Mouse (Mus musculus): ENCODE results near the gene Fth1. TPM values are rescaled to one million over a fixed set of nuclear protein-coding genes. Genes with fewer than 3 reads are reported as not detected.

The Fth1 gene
- total and polyA plus RNA-seq, 3 experiments = 303 to 2,849 (median 317) TPM

- H3K9ac ChIP-seq (ENCODE audit: insufficient read depth, low read depth) = peak overlapping the region; percentile 50
- TF ChIP-seq TCF12 (IDR thresholded peaks at IDR 0.05; ENCODE audit: low read depth, low read length) (peak; percentile 92), POLR2AphosphoS2 (IDR thresholded peaks at IDR 0.05; ENCODE audit: low read depth, low read length) (no peak), JUN (IDR thresholded peaks at IDR 0.05; ENCODE audit: insufficient read depth, low read depth, low read length) (no peak), MEF2A (IDR thresholded peaks at IDR 0.05; ENCODE audit: borderline replicate concordance, low read depth, low read length) (peak; percentile 96), GABPA (IDR thresholded peaks at IDR 0.05; ENCODE audit: insufficient replicate concordance, low read depth, low read length) (no peak), SIN3A (IDR thresholded peaks at IDR 0.05; ENCODE audit: low read length) (peak; percentile 85), E2F4 (IDR thresholded peaks at IDR 0.05; ENCODE audit: insufficient replicate concordance, low read depth, low read length) (no peak), ETS1 (conservative IDR thresholded peaks at IDR 0.05; ENCODE audit: low read depth, low read length) (peak; percentile 93), CTCF (conservative IDR thresholded peaks at IDR 0.05 in 1 of 2, IDR thresholded peaks at IDR 0.05 in 1 of 2; ENCODE audit: low read depth in 2 of 2, low read length in 2 of 2) (no peak), RCOR1 (conservative IDR thresholded peaks at IDR 0.05; ENCODE audit: low read depth, low read length) (0 out of 2 replicates have a peak, but pooled peaks have one; percentile 66), EP300 (IDR thresholded peaks at IDR 0.05; ENCODE audit: low read length) (peak; percentile 87), MAFK (IDR thresholded peaks at IDR 0.05; ENCODE audit: insufficient replicate concordance, low read length) (peak; percentile 81), SMC3 (IDR thresholded peaks at IDR 0.05; ENCODE audit: low read depth, low read length) (no peak), MAX (IDR thresholded peaks at IDR 0.05; ENCODE audit: low read length) (peak; percentile 76), USF1 (IDR thresholded peaks at IDR 0.05; ENCODE audit: low read depth, low read length) (peak; percentile 51; the same call in 1 of the 2 replicates), MYC (IDR thresholded peaks at IDR 0.05; ENCODE audit: low read depth, low read length) (peak; percentile 69; the same call in 1 of the 2 replicates), CHD2 (IDR thresholded peaks at IDR 0.05; ENCODE audit: low read length) (peak; percentile 70), KAT2A (IDR thresholded peaks at IDR 0.05; ENCODE audit: insufficient replicate concordance, low read length) (0 out of 2 replicates have a peak, but pooled peaks have one; percentile 45), CHD1 (IDR thresholded peaks at IDR 0.05; ENCODE audit: low read depth, low read length) (no peak), BHLHE40 (IDR thresholded peaks at IDR 0.05; ENCODE audit: low read depth, low read length) (peak; percentile 99), IRF4 (IDR thresholded peaks at IDR 0.05; ENCODE audit: low read depth, low read length) (peak; percentile 66), ZMIZ1 (IDR thresholded peaks at IDR 0.05; ENCODE audit: low read depth, low read length) (no peak), POLR2A (IDR thresholded peaks at IDR 0.05; ENCODE audit: low read depth, low read length) (no peak), JUND (conservative IDR thresholded peaks at IDR 0.05; ENCODE audit: low read depth, low read length) (peak; percentile 42; the same call in 1 of the 2 replicates), TBP (conservative IDR thresholded peaks at IDR 0.05; ENCODE audit: low read depth, low read length) (no peak), MAZ (IDR thresholded peaks at IDR 0.05; ENCODE audit: low read depth, low read length) (peak; percentile 67; the same call in 1 of the 2 replicates), ELF1 (IDR thresholded peaks at IDR 0.05; ENCODE audit: low read depth, low read length) (peak; percentile 54; the same call in 1 of the 2 replicates), NELFE (IDR thresholded peaks at IDR 0.05; ENCODE audit: low read depth, low read length) (0 out of 2 replicates have a peak, but pooled peaks have one; percentile 20)
- no peak overlapping the region for H3K4me3 ChIP-seq (replicated peaks in 1 of 3; ENCODE audit: low read depth in 2 of 3, low read length in 2 of 3, poor library complexity in 1 of 3)
- 0 out of 2 replicates have a peak overlapping the region, but pooled peaks have one; percentile 54 for H3K27ac ChIP-seq (ENCODE audit: insufficient read depth, low read depth)
- dilution Hi-C loops (cut with MboI; ENCODE audit: extremely low pct_ligation_motif_present, extremely low pct_unique_long_range_greater_than_20kb, low sequenced_read_pairs) (no loop called here), in situ Hi-C loops (cut with MboI; ENCODE audit: low pct_ligation_motif_present, low pct_unique_long_range_greater_than_20kb, low sequenced_read_pairs) (no loop called here)
- peak overlapping the region; percentile 85 for H3K4me2 ChIP-seq (ENCODE audit: insufficient read depth, low read depth, poor library complexity, severe bottlenecking)
- no peaks in the 10 kb centered on the region for H3K79me2 ChIP-seq (replicated peaks; ENCODE audit: control insufficient read depth, extremely low read depth, insufficient read depth, poor library complexity, severe bottlenecking)
- no peaks in the 10 kb centered on the region for H3K9me3 ChIP-seq (replicated peaks; ENCODE audit: low read length)
- no peaks in the 10 kb centered on the region for H3K27me3 ChIP-seq (replicated peaks)
- peaks cover 27 to 79% of the 10 kb centered on the region in 2 experiments for H3K4me1 ChIP-seq (ENCODE audit: control insufficient read depth in 1 of 2, insufficient read depth in 2 of 2)
- no peaks in the 10 kb centered on the region for H3K36me3 ChIP-seq (replicated peaks in 1 of 2; ENCODE audit: control insufficient read depth in 1 of 2, insufficient read depth in 1 of 2, low read length in 1 of 2)
- DNase-seq (ENCODE audit: extremely low read depth) = peak; percentile 96
These were observed 43.8 kb upstream of the Fth1 start for GRCm38 (mm10) chr19:9936579-9936978.

Data from CH12.LX (cell line).